Mouse (Mus musculus) frontal cortex, postnatal 14 days (tissue): ENCODE data around the gene Etl4.
"Not testable (repeated sequence)": the region's sequence is repeated elsewhere in the genome, so short reads cannot be mapped to it uniquely, and the experiment has no call there.

ENCODE experiments used
- DNase-seq, 2 experiments: peaks; one replicate each; pipeline ENCODE4 v3.0.0; 2022; ENCODE audit warnings: low spot score in 2 of 2

Etl4 gene

DNA sequence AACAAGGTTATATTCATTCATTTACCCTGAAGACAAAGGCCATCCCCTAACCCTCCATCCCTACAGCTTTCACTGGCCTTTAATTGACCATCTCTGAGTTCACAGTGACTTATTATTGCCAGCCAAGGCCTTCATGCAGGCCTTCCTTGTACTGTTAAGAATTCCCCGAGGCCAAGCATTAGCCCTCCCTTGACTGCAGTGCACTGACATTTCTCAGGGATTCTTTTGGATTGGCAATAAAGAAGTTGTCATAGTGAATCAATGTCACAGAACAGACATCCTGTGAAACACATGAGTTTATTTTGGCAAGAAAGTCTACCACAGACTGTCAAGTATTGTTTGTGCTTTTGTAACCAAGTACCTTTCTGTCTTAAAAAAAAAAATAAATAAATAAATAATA is 257.5 kb downstream of the Etl4 start:
- DNase-seq: no peak

DNA sequence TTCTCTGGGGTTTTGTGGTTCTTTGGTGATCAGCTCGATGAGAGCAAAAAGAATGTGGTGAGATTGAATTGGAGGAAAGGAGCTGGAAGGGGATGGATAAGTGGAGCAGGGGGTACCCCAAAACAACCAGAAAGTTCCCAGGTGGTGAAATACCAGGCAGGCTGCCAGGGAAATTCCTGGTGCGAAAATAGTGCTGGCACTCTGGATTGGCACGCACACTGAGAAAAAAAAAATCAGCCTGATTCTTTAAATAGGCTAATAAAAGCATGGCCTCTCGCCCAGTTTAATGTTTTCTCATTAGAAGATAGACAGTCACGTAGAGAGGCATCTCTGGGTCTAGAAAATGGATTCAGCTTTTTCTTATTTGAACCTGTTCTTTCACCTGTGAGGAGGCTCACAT is 258.0 kb downstream of the Etl4 start:
- DNase-seq: no peak

GRCm38 (mm10) chr2:20168156-20168555 is 258.6 kb downstream of the Etl4 start:
- DNase-seq: no peak

GRCm38 (mm10) chr2:20176456-20177184 is 267.0 kb downstream of the Etl4 start:
- not testable (repeated sequence) for DNase-seq

- DNase-seq: not testable (repeated sequence)
Observed at GRCm38 (mm10) chr2:20177236-20177635, 267.7 kb downstream of the Etl4 start.

- not testable (repeated sequence) for DNase-seq
Observed at GRCm38 (mm10) chr2:20180561-20180960, 271.0 kb downstream of the Etl4 start.

- DNase-seq: not testable (repeated sequence)
Observed at GRCm38 (mm10) chr2:20187223-20187622, 277.6 kb downstream of the Etl4 start.

- DNase-seq: no peak
Observed at GRCm38 (mm10) chr2:20203011-20203410, 293.4 kb downstream of the Etl4 start.

DNA sequence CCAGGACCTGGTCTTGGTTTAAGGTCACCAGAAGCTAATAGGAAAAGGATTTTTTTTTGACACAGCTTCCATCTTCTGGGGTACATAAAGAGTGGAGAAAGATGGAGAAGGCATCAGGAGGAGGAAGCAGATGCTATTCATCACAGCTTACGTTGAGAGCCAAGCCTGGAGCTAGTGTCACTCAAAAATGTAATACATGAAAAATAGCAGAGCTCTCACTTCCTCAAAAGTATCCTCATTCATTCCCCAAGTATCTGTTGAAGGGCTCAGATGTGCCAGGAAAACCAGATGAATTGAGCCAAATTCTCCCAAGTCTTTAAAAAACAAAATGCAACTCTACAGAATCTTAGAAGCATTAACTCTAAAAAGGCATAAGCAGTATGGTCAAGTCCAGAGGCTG is 297.1 kb downstream of the Etl4 start:
- DNase-seq: no peak

GRCm38 (mm10) chr2:20208683-20209194 is 299.2 kb downstream of the Etl4 start:
- no peak for DNase-seq

GRCm38 (mm10) chr2:20209359-20209758 is 299.8 kb downstream of the Etl4 start:
- DNase-seq: no peak

GRCm38 (mm10) chr2:20216275-20216674 is 306.7 kb downstream of the Etl4 start:
- no peak for DNase-seq

DNA sequence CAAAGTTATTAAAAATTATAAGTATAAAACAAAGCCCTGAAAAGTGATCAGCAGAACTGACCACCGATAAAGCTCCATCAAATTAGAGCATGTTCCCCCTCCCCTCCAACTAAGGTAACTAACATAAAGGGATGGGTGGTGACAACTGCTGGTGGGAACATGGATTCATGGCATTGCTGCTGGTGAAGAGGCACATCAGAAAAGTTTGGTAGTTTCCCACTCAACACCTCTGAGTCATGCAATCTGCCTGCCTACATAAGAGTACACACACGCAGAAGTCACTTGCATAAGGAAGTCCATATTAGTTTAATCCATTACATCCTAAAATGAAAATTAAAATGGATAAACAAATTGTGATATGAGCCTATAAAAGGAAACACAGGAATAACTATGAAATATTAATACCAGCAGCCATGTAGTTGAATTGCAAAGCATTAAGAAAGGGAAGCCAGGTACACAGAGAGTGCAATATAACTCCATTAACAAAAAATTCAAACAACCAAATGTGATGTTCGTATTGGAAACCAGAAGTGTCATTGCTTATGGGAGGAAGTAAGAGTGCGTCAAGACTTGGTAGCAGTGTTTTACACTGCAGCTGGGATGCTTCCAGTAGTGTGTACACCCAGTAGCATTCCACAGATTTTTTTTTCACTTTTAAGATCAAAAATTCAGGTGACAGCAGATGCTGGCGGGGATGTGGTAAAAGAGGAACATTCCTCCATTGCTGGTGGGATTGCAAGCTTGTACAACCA is 307.3 kb downstream of the Etl4 start:
- DNase-seq: no peak

- DNase-seq: no peak
Observed at GRCm38 (mm10) chr2:20231371-20231770, 321.8 kb downstream of the Etl4 start.

DNA sequence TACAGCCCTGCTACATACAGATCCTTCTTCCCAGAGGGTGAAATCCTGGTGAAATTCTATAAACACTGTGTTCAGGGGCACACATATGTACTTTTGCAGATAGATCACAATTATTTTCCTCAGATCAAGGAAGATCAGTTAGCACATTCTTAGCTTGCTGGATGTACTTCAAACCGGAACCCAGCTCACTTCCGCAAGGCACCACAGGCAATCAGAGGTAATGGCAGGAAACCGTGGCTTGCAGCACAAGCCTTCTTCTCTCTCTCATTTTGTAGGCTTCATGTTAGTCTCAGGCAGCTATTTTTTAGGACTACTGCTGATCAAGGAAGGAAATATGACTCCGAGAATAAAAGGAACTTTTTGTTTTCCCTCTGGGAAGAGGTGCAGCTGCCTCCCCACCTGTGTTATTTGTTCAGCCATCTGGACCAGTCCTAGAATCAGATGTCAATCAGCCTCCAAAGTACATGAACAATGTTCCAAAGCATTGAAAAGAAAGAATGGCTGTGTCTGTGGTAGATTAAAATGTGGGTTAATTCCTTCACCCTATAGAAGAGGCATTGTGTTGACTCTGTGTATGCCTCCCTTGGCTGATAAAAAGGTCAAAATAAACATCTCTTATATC is 338.6 kb downstream of the Etl4 start:
- no peak for DNase-seq

DNA sequence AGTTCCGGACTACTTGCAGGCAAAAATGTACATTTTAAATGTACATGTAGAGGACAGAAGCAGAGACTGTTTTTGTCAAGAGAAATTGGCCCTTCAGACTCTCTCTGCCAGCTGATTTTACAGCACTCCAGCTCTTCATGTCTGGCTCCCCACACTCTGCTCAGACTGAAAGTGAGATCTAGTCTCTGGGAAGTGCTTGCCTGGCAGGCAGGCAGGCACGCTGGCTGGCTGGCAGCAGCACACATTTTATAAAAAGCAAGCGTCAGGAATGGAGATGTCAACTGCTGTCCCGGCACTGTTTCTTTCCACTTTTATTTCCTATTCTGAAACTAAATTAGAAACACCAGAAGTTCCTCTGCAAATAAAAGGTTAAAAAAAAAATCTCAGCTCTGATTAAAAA is 339.8 kb downstream of the Etl4 start:
- DNase-seq: peak; percentile 40 to 54

DNA sequence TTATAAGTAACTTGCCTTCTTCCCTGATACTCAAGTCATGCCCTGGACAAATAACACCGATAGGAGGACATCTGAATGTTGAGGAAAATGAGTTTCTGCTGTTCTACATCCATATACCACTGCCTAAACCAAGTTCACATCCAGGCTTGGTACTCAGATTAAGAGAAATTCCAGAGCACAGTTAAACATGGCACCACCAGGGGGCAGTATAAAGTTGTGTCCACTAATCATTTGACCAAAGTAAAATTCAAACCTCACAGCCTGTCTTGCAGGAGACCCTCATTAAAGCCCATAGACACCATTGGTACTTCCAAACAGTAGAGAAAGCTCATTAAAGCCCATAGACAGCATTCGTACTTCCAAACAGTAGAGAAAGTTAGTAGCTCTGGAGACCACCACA is 366.5 kb downstream of the Etl4 start:
- DNase-seq: peak in 1 of 2 experiments; percentile 26

- no peak for DNase-seq
Observed at GRCm38 (mm10) chr2:20281903-20282302, 372.3 kb downstream of the Etl4 start.

DNA sequence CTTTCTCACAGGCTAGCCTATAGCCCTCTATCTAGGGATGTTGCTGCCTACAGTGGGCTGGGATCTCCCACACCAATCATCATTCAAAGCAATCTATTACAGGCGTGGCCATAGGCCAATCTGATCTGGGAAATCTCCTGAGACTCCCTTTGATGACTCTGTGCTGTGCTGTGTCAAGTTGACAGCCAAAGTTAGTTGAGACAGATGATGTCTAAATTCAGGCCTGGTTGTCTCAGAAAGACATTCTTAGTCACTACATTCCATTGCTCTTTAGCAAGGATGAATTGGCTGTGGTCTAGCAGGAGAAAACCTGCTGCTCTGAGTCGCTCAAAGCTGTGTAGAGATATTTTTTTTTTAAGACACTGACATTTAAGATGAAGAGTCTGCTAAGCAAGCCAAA is 374.8 kb downstream of the Etl4 start:
- DNase-seq: no peak

GRCm38 (mm10) chr2:20290982-20291740 is 381.6 kb downstream of the Etl4 start:
- no peak for DNase-seq

- no peak for DNase-seq
Observed at GRCm38 (mm10) chr2:20291741-20292110, 382.1 kb downstream of the Etl4 start.

DNA sequence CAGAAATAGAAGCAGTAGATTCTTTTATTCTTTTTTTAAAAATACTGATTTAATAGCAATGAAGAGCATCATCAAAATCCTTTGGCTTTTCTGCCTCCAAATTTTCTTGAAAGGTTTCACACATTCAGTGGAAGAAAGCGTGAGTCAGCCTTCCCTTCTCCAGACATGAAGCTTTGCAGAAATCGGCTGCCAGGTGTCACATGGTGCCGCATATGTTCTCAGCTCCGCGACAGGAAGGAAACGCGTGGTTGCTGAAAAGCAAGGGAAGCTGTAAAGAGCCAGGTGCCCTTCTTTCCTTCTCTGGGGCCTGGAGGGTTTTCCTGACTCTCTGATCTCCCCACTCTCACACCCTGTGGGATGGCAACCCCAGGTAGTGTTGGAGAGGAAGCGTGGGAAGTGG is 383.8 kb downstream of the Etl4 start:
- DNase-seq: peak; percentile 58 to 61
